Mouse (Mus musculus) adrenal gland, postnatal 4 days (tissue): ENCODE results near the gene Strn4. TPM values are rescaled to one million over a fixed set of nuclear protein-coding genes. Genes with fewer than 3 reads are reported as not detected.
A peak's percentile ranks its signal among the peaks of the same experiment; 100 is the strongest.

Experiments
- DNase-seq, 2 experiments: peaks; one replicate each; pipeline ENCODE4 v3.0.0; 2021 to 2022; ENCODE audit warnings: low spot score in 2 of 2, mixed read lengths in 2 of 2
- total RNA-seq, 2 experiments: library from RNA; stranded (reverse); gene quantifications; 2 replicates each; pipeline ENCODE4 v1.2.3; 2021

The Strn4 gene
- total RNA-seq, 2 experiments from 2014 or later: 96.9 to 106 TPM

GRCm38 (mm10) chr7:16810399-16810919, 5.2 kb upstream of the Strn4 start:
- DNase-seq: no peak

DNA sequence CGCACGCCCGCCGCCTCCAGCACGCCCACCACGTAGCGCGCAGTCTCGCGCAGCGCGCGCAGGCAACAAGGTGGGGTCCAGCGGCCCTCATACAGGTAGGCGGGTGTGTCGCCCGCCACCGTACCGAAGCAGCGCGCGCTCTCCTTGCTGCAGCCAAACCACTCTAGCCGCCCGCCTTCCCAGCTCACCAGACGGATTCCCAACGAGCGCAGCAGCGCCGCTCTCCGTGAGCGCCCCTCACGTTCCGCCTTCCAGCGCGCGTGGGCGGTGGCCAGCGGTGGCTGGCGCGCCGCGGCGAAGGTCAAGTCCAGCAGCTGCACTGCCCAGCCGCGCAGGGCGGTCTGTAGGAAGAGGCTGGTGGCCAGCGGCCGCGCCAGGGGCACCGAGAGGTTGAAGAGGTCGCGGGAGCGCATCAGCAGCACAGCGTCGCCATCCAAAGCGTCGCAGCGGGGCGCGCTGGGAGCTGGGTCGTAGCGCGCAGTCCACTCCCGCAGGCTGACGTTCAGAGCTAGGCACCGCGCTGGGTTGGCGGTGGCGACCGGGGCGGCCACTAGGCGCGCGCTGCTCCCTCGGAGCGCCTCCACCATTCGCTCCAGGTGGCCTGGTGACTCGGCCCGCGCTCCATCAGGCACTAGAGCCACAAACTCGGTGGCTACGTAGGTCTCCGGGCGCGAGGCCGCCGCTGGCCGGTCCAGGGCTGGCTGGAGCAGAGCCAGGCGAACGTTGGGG, 4.6 kb upstream of the Strn4 start:
- DNase-seq: no peak

GRCm38 (mm10) chr7:16811649-16812070, 4.0 kb upstream of the Strn4 start:
- no peak for DNase-seq

DNA sequence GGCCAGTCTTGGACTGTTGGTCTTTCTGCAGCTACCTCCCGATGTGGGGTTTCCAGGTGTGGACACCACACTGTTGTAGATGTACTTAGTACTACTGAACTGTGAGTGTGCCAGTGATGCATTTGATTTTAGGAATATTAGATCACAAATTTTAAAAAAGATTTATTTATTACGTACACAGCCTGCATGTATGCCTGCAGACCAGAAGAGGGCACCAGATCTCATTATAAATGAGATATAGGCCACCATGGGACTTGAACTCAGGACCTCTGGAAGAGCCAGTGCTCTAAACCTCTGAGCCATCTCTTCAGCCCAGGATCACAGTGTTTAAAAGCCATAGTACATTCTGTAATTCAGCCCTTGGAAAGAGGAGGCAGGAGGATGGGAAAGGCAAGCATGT, 3.2 kb upstream of the Strn4 start:
- DNase-seq: no peak

DNA sequence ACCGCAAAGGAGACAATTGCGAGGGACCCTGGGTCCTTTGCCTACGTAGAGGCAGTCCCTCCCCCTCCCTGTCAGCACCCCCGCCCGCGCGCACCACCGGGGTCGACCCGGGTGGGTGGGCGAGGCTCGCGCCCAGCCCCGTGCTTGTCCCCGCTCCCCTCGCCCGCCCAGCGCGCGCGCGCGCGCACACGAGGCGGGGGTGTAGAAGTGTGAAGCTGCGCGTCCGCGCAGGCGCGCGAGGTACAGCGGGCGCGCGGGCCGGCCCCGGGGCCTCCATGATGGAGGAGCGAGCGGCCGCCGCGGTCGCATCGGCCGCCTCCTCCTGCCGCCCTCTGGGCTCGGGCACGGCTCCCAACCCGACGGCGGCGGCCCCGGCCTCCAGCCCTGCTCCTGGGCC, 387 bp downstream of the Strn4 start:
- peak; percentile 56 to 66 for DNase-seq

DNA sequence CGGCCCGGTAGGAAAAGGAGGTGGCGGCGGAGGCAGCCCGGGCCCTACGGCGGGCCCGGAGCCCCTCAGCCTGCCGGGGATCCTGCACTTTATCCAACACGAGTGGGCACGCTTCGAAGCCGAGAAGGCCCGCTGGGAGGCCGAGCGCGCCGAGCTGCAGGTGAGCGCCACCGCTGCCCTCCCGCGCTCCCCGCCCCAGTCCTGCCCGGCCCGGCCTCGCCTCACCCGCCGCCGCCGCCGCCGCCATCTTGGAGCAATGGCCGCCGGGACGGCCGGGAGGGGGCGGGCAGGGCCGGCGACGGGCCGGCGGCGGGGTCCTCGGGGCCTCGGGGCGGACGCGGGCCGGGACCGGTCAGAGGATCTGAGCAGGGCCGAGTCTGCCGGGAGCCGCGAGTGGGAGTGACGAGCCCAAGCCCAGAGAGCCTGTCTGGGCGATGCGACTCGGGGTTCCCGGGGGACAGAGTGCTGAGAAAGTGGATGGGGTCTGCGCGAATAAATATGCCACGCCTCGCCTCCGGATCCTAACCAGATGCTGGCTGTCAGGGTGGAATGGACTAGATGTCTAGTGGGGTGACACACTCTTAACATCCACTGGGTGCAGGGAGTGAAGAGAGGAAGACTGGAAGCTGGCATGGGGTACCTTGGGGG, 910 bp downstream of the Strn4 start, which contains the start of gene Fkrp:
Gene Fkrp, minus strand, starts transcription at position 258 of the 648 bp plus-strand sequence.
- peak; percentile 28 to 37 for DNase-seq

DNA sequence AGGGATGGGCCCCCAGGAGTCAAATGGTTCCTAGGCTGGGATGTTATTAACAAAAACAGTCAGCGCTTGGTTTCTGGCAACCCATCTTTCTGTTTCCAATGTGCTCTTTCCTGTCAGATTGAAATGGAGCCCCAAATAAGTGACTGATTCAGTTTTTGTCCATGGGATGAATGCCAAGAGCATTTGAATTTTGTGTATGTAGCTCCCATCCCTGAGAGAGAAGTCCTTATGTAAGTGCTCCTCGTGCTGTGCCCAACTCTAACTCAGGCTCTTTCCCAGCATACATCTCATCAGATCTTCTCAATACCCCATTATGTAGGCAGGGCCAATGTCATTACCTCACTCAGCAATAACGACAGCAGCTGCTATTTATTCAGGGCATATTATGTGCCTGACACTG, 2.0 kb downstream of the Strn4 start:
- DNase-seq: no peak

DNA sequence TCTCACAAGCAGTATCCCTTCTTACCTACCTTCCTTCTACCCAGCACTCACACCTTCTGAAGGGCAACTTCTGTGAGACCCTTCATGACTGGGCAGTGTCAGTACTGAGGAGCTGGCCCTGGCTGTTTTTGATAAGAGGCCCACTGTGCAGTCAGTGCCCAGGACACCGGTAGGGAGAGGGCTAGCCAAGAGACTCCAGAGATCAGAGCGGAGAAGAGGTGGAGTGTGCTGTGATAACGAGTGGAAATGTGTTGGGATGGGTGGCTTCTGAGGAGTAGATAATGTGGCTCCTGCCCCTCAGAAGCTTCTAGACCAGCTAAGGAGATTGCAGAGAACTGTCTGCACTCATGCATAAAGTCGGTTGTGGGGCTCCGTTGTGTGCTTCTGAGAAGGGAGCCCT, 4.1 kb downstream of the Strn4 start:
- no peak for DNase-seq

DNA sequence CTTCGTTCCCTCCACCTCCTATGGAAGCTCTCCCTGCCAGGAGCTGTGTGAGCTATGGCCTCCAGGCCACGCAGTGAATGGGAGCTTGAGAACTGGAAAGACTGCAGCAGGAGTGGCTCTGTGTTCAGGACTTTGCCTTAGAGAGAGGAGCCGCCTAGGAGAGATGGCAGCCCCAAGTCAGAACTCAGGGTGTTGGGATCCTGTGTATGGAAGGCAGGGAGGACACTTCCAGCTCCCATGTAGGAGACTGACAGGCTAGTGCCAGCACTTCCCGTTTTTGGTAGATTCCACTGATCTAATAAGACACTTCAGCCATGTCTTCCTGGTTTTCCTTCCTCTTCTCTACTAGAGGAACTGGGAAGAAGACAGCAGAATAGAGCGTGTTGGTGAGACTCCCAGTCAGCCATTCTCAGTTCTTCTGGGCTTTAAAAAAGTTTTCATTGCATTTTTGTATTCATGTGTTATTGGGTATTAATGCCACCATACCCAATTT, 4.6 kb downstream of the Strn4 start:
- no peak for DNase-seq

- DNase-seq: no peak
These were observed 5.4 kb downstream of the Strn4 start for GRCm38 (mm10) chr7:16821091-16821490.

GRCm38 (mm10) chr7:16821669-16822101, 6.0 kb downstream of the Strn4 start:
- no peak for DNase-seq

GRCm38 (mm10) chr7:16823734-16824133, 8.0 kb downstream of the Strn4 start:
- no peak for DNase-seq

DNA sequence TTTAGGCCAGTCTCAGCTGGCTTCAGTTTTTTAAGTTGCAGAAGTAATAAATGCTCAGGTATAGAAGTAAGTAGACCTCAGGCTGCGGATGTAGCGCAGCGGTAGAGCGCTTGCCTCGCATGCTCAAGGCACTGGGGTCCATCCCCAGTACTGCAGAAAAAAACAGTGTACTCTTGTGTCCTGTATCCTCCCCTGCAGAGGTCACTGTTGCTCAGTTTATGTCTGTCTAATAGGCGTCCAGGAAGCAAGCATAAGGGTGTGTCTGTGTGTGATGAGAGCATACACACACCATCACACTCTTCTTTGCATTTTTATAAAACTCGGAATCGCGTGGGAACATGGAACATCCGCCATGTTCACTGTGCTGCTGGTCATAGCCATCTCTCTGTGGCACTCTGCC, 10.1 kb downstream of the Strn4 start:
- DNase-seq: no peak

DNA sequence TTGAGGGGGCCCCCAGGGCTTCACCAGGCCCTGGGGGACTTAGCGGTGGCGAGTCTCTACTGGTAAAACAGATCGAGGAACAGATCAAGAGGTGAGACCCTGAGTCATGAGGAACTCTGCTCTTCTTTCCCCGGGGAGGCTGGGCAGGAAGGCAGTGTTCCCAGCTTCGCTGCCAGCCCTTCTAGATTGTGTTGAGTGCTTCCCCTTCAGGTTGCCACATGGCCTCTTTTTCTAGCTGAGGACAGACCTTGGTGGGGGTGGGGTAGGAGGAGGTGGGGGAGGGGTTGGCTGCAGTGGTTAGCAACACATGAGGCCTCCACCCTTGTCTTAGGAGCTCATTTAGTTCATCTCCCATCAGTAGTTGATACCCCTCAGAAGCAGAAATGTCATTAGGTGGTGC, 10.9 kb downstream of the Strn4 start:
- no peak for DNase-seq

DNA sequence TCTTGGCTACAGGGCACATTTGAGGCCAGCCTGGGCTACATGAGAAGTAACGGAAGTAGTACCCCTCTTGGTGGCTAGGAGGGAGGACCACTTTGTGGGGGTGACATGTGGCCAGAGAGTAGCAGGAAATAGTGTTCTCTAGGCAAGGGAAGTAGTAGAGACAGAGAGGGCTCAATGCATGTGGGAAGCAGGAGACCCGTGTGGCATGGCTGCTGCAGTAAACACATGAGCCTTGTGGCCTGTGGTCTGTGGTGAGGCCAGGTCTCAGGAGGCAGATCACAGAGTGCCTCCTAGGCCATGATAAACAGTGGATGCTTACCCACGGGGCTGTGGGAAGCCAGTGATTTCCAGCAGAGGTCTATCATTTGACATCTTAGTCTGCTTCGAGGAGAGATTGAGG, 11.6 kb downstream of the Strn4 start:
- no peak for DNase-seq

DNA sequence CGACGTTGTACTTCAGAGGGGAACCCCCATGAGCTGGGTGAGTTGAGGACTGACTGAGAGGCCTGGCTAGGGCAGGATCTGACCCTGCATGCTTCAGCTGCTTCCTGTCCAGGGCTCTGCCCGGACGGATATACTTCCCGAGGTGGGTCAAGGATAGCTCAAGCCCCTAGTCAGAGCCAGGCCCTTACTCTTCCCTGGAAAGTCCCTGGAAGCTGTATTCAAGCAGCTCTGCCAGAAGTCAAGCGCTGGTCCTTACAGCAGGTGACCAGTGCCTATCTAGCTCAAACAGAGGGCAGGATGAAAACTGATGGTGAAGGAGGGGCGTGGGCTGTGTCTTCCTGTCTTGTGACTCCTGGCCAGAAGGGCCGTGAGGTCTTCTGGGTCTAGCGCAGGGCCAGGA, 14.8 kb downstream of the Strn4 start:
- no peak for DNase-seq

GRCm38 (mm10) chr7:16837916-16838803, 22.5 kb downstream of the Strn4 start:
- no peak for DNase-seq

GRCm38 (mm10) chr7:16838804-16839426, 23.2 kb downstream of the Strn4 start:
- no peak for DNase-seq

GRCm38 (mm10) chr7:16839427-16840108, 23.9 kb downstream of the Strn4 start:
- DNase-seq: no peak

GRCm38 (mm10) chr7:16840109-16840491, 24.4 kb downstream of the Strn4 start:
- no peak for DNase-seq
